Mouse (Mus musculus) fibroblast of lung, adult 2 months (primary cell): Measurements from ENCODE around the gene Il4.
"Not testable (repeated sequence)": the region's sequence is repeated elsewhere in the genome, so short reads cannot be mapped to it uniquely, and the experiment has no call there.

Experiments used
- DNase-seq: peaks from one replicate; pipeline ENCODE4 v3.0.0-alpha.2; 2011; ENCODE audit warnings: low read depth

Gene Il4

DNA sequence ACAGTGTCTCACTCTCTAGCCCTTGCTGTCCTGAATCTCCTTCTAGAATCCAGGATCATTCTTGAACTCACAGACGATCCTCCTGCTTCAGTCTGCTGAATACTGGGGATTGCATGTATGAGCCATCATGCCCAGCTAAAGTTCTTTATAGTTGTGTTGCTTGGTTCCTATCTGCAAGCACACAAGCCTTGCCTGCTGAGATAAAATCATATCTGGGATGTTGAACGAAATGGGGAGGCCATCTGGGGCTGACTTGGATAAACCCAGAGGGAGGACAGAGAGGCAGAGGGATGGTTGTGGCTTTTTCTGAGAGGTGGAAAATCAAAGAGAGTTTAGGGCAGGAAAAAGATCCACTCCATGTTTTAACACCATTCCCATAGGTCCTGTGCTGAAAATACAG, 56.5 kb downstream of the Il4 start:
- no peak for DNase-seq

DNA sequence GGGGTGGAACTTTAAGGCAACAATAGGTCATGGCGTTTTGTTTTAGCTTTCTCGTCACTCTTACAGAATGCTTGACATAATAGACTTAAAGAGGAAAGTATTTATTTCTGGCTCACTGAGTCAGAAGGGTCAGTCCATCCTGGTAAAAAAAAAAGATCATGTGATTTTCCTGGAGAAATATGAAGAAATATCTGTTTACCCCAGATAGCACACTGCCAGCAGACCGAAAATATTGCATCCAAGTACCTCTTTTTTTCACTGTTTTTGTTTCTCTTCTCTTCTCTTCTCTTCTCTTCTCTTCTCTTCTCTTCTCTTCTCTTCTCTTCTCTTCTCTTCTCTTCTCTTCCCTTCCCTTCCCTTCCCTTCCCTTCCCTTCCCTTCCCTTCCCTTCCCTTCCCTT, 58.5 kb downstream of the Il4 start:
- DNase-seq, result not testable (repeated sequence)

DNA sequence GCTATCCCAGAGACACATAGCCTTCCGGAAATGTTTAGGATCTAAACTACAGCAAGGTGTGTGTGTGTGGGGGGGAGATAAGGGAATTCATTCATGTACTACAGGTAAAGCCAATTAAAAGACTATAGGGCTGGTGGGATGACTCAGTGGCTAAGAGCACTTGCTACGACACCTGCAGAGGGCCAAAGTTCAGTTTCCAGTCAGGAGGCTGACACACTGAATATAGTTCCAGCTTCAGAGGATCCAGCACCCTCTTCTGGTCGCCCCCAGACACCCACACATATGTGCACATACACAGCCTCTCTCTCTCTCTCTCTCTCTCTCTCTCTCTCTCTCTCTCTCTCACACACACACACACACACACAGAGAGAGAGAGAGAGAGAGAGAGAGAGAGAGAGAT, 60.5 kb downstream of the Il4 start:
- DNase-seq, result not testable (repeated sequence)

DNA sequence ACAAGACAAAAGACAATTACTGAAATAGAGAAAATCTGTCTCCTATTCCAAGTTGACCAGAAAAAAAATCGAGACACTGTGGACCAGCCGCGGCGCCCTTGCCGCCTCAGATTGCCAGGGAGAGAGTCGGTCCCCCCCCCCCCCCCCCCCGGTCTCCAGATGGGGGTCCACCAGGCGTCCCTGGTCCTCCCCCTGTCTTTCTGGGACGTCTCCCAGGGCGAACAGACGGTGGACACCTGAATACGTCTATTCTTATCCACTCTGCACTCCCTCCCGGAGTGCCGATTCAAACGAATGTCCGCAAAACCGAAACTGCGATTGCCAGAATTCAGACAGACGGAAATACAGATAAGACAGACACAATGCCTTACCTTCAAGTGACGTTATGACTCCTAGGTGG, 61.9 kb downstream of the Il4 start:
- DNase-seq, result not testable (repeated sequence)
